Mouse (Mus musculus) cortical plate, adult 2 months (tissue): ENCODE data around the gene Mthfsd.
A peak's percentile ranks its signal among the peaks of the same experiment; 100 is the strongest.

Experiments used
- CTCF ChIP-seq: fragments of 200-500 bp; IDR thresholded peaks from 2 replicates; pipeline ENCODE4 v1.5.1; 2011; ENCODE audit warnings: mild to moderate bottlenecking, control low read depth, low read length; ENCODE audit not compliant: insufficient read depth; ENCODE audit errors: extremely low read depth
- POLR2A ChIP-seq: fragments of 200-500 bp; IDR thresholded peaks from 2 replicates; pipeline ENCODE4 v1.6.1; 2011; ENCODE audit warnings: mild to moderate bottlenecking, low read length, control low read depth; ENCODE audit not compliant: insufficient read depth; ENCODE audit errors: extremely low read depth

GRCm38 (mm10) chr8:121104049-121104818 is 4.0 kb downstream of the Mthfsd start:
- TF ChIP-seq CTCF (peak; percentile 80), POLR2A (no peak)
